Mouse (Mus musculus) kidney, adult 2 months (tissue): ENCODE results near the gene H2-T24.

Experiments
- CTCF ChIP-seq: fragments of 200-500 bp; conservative IDR thresholded peaks from 2 replicates; pipeline ENCODE4 v1.5.1; 2011; ENCODE audit warnings: low read depth, mild to moderate bottlenecking, control low read depth, low read length, moderate library complexity, mixed read lengths; ENCODE audit not compliant: insufficient read depth, insufficient read length
- POLR2A ChIP-seq: fragments of 200-500 bp; IDR thresholded peaks from one replicate; pipeline ENCODE4 v1.6.1; 2011; ENCODE audit warnings: low read depth, low read length, control low read depth

DNA sequence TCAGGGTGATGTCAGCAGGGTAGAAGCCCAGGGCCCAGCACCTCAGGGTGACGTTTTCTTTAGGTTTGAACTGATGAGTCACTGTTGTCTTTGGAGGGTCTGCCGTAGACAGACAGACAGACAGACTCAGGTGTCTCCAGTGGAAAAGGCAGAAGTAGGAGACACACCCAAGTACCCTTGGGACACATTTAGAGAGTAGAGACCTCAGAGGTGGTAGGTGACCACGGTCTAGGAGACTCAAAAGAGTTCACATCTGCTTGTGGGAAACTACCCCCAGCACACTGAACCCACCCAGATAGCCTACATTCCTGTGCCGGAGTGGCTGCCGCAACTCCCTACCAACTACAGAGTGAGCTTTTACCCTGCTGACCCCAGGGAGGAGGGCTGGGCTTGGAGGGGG lies 5.4 kb downstream of the H2-T24 start:
- TF ChIP-seq CTCF, result no peak
- TF ChIP-seq POLR2A, result no peak
